Mouse (Mus musculus): ENCODE results near the gene Etv6. TPM values are rescaled to one million over a fixed set of nuclear protein-coding genes. Genes with fewer than 3 reads are reported as not detected.

Etv6 gene
- total and polyA plus RNA-seq, 2 experiments from 2014 or later: 4.0 to 9.1 TPM

DNA sequence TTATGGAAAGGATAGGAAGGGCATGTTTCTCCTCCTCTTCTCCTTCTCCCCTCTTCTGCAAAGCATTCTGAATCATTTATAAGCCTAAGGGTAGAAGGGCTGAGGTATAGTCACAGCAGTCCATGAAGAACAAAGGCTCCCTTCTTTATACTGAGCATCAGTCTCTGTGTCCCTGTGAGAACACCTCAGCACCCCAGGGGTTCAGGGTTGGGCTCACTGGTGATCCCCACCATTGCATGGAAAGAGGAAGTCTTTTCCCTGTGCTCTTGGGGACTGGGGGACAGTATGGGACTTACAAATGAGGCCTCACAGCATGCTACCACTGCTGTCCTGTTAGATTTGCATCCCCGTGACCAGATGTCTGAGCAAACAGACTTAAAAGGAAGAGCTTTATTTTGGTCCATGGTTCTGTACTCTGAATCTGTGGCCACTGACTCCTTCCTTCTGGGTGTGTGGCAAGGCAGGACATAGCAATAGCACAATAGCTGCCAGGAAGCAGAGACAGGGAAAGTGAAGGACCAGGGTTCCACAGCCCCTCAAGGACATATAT lies 106.2 kb downstream of the Etv6 start:
- H3K9ac ChIP-seq (replicated peaks; ENCODE audit: low read length): no peak overlapping the region
- H3K9me3 ChIP-seq (ENCODE audit: low read length): no peaks in the 10 kb centered on the region
- DNase-seq (ENCODE audit: low spot score): no peak
- 80% methylated on average over 1 of the region's 1 CpGs for WGBS
- no peaks in the 10 kb centered on the region for H3K36me3 ChIP-seq (ENCODE audit: insufficient read depth, low read length)
- H3K4me2 ChIP-seq (ENCODE audit: low read depth, low read length): no peak overlapping the region
- H3K4me1 ChIP-seq (ENCODE audit: insufficient read depth, low read length): no peaks in the 10 kb centered on the region; the same call in 1 of the 2 replicates
- no peak for TF ChIP-seq CTCF (IDR thresholded peaks at IDR 0.05; ENCODE audit: low read depth)
- no peak for ATAC-seq
- H3K4me3 ChIP-seq (ENCODE audit: low read length): no peak overlapping the region
- no peak overlapping the region for H3K27ac ChIP-seq
- no peaks in the 10 kb centered on the region for H3K27me3 ChIP-seq (ENCODE audit: insufficient read depth, low read length)

DNA sequence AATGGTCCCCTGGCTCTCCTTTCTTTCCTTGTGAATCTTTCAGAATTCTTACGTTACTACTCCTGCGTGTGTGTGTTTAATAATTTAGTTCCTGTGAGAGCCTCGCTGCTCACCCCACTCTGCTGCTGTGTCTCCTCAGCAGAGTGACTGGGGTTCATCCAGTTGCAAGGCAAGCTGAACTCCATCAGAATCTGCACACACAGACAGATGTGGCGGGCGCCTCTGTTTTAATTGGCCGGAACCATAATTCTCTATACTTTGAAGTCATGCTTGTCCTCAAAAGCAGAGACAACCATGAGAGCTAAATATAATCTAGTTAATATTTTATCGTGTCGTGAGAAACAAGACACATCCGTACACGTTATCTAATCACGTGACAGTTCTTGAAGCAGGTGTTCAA lies 107.2 kb downstream of the Etv6 start:
- H3K9ac ChIP-seq (replicated peaks; ENCODE audit: low read length): no peak overlapping the region
- no peaks in the 10 kb centered on the region for H3K36me3 ChIP-seq (ENCODE audit: insufficient read depth, low read length)
- ATAC-seq: no peak
- no peak overlapping the region for H3K4me2 ChIP-seq (ENCODE audit: low read depth, low read length)
- no peak overlapping the region for H3K27ac ChIP-seq
- no peaks in the 10 kb centered on the region for H3K27me3 ChIP-seq (ENCODE audit: insufficient read depth, low read length)
- no peaks in the 10 kb centered on the region for H3K9me3 ChIP-seq (ENCODE audit: low read length)
- no peak for DNase-seq (ENCODE audit: low spot score)
- TF ChIP-seq CTCF (IDR thresholded peaks at IDR 0.05; ENCODE audit: low read depth): no peak
- H3K4me1 ChIP-seq (ENCODE audit: insufficient read depth, low read length): peaks cover 2% of the 10 kb centered on the region; the same call in 1 of the 2 replicates
- H3K4me3 ChIP-seq (ENCODE audit: low read length): no peak overlapping the region
- 81% methylated on average over 11 of the region's 11 CpGs for WGBS

DNA sequence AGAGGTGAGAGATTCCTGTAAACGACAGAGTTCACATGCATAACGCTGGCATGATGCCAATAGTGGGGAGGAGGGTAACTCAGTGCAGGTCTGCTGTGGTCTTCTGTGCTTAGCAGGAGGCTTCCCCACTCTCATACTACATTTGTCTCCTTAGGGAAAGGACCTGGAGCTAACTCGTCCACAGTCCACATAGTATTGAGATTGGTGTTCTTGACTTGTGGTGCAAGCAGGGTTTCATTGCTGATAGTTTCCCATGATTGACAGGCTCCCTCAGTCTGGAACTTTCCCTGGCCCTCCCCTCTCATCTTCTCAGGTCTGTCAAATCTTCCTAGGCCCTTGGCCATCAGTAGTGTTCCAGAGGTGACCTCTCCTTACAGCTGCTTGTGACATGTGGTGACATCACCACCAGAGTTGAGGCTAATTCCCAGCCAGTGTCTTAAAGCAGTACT lies 108.2 kb downstream of the Etv6 start:
- Histone ChIP-seq H3K9me3 (ENCODE audit: low read length) (no peaks in the 10 kb centered on the region), H3K4me2 (ENCODE audit: low read depth, low read length) (no peak overlapping the region), H3K27ac (no peak overlapping the region; the same call in 1 of the 2 replicates), H3K9ac (replicated peaks; ENCODE audit: low read length) (no peak overlapping the region), H3K4me1 (ENCODE audit: insufficient read depth, low read length) (peaks cover 12% of the 10 kb centered on the region; the same call in 1 of the 2 replicates), H3K4me3 (ENCODE audit: low read length) (no peak overlapping the region), H3K36me3 (ENCODE audit: insufficient read depth, low read length) (no peaks in the 10 kb centered on the region), H3K27me3 (ENCODE audit: insufficient read depth, low read length) (no peaks in the 10 kb centered on the region)
- no peak for TF ChIP-seq CTCF (IDR thresholded peaks at IDR 0.05; ENCODE audit: low read depth)
- no peak for DNase-seq (ENCODE audit: low spot score)
- ATAC-seq: no peak
- 53% methylated on average over 3 of the region's 3 CpGs for WGBS

DNA sequence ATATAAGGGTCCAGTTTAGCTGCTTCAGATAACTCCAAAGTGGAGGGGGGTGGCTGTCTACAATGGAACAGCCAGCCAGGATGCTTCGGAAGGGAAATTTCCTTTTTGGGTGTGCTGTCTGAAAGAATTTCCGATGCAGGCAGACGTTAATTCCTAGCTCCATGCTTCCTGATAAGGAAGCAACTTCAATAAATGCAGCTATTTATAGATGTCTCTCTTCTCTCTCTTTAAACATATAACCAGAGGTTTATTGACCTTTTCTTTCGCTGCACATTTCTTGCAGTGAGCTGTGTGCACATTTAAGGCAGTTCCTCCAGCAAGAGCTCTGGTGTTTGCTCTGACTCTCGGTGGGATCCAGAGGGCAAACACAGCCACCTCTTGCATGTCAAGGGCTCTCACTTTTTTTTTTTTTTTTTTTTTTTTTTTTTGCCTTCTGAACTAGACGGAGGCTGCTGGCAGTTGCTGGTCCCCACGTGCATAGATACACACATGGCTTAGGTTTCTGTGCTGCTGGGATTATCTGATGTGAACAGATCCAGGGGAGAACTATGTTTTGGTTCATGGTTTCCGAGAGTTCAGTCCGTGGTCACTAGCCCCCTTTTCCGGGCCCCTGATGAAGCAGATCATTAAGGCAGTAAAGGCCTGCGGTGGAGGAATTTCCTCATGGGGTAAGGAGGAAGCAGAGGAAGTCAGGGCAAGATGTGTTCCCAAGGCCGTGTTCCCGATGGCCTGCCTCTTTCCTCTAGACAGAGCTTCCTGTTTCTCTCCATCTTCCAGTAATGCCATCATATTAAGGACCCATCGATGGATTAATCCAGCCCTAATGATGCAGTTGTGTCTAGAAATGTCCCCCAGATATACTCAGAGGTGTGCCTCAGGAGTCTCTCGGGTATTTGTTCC lies 109.0 kb downstream of the Etv6 start:
- no peaks in the 10 kb centered on the region for H3K36me3 ChIP-seq (ENCODE audit: insufficient read depth, low read length)
- no peak for ATAC-seq
- no peak overlapping the region for H3K27ac ChIP-seq
- no peak overlapping the region for H3K4me2 ChIP-seq (ENCODE audit: low read depth, low read length)
- H3K9ac ChIP-seq (replicated peaks; ENCODE audit: low read length): no peak overlapping the region
- no peak for TF ChIP-seq CTCF (IDR thresholded peaks at IDR 0.05; ENCODE audit: low read depth)
- no peaks in the 10 kb centered on the region for H3K27me3 ChIP-seq (ENCODE audit: insufficient read depth, low read length)
- DNase-seq (ENCODE audit: low spot score): no peak
- H3K4me3 ChIP-seq (ENCODE audit: low read length): no peak overlapping the region
- no peaks in the 10 kb centered on the region for H3K9me3 ChIP-seq (ENCODE audit: low read length)
- WGBS: 75% methylated on average over 15 of the region's 15 CpGs
- H3K4me1 ChIP-seq (ENCODE audit: insufficient read depth, low read length): peaks cover 14% of the 10 kb centered on the region; the same call in 1 of the 2 replicates

DNA sequence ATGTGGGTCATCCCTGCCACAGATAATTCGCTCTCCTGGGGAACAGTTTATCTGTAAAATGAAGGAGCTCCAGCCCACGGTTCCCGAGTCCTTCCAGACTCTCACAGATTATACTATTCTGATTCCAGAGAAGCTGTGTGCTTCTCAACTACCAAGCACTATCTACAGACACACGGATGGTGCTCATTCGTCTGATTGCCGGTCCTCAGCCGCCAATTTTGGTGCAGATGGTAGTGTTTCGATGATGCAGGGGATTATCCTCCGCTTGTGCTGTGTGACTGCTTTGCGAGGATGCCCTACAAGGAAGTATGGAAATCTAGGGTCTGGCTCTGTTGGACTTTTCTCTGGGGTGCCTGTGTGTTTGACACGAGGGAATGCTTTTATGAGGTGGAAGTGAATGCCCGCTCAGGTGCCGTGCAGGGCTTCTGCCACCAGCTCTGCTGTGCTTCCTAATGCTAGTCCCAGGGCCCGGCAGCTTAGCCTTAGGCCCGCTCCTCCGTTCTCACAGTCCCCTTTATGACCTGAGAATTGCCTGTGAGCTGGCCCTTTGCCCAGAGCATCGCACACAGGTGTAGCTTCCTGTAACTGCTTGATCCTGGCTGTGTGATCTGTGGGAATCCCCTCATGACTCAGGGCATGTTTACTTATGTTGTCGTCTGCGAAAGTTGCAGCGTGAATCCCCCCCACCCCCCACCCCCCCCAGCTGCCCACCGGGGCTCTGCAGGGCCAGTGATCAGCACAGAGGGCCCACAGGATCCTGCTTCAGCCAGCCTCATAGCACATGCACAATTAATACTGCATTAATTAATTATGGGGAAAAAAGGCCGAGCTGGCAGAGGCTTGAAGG lies 112.3 kb downstream of the Etv6 start:
- H3K4me1 ChIP-seq (ENCODE audit: insufficient read depth, low read length): peaks cover 14% of the 10 kb centered on the region; the same call in 1 of the 2 replicates
- H3K4me2 ChIP-seq (ENCODE audit: low read depth, low read length): no peak overlapping the region
- ATAC-seq (peak; percentile 48; the same call in 1 of the 2 replicates), DNase-seq (ENCODE audit: low spot score) (peak; percentile 39)
- H3K9me3 ChIP-seq (ENCODE audit: low read length): no peaks in the 10 kb centered on the region
- no peak overlapping the region for H3K27ac ChIP-seq
- H3K27me3 ChIP-seq (ENCODE audit: insufficient read depth, low read length): no peaks in the 10 kb centered on the region
- TF ChIP-seq CTCF (IDR thresholded peaks at IDR 0.05; ENCODE audit: low read depth): no peak
- H3K4me3 ChIP-seq (ENCODE audit: low read length): no peak overlapping the region
- no peak overlapping the region for H3K9ac ChIP-seq (replicated peaks; ENCODE audit: low read length)
- WGBS: 45% methylated on average over 22 of the region's 22 CpGs
- no peaks in the 10 kb centered on the region for H3K36me3 ChIP-seq (ENCODE audit: insufficient read depth, low read length)

DNA sequence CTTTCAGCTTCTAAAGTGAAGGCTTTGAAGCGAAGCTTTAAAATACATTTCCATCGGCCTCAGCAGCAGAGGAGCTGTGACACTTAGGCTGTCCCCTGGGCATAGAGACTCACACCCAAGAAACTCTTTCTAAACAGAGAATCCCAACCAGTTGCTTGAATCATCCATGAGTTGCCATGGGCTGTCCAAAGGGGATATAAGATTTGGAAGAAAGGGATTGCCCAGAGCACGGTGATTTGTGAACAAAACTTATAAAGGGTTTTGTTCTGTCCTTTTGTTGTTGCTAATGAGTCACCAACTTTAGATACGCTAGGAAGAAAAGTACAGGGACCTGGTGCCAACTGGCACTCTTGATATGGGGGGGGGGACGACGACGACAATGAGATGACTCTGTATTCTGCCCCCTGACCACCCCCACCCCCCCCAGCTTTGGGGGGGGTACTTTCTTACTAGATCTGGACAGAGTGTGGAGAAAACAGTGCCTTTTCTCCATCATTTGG lies 113.0 kb downstream of the Etv6 start:
- Histone ChIP-seq H3K9ac (replicated peaks; ENCODE audit: low read length) (no peak overlapping the region), H3K27ac (no peak overlapping the region), H3K4me2 (ENCODE audit: low read depth, low read length) (no peak overlapping the region), H3K4me1 (ENCODE audit: insufficient read depth, low read length) (peaks cover 14% of the 10 kb centered on the region; the same call in 1 of the 2 replicates), H3K36me3 (ENCODE audit: insufficient read depth, low read length) (no peaks in the 10 kb centered on the region), H3K4me3 (ENCODE audit: low read length) (no peak overlapping the region), H3K27me3 (ENCODE audit: insufficient read depth, low read length) (no peaks in the 10 kb centered on the region), H3K9me3 (ENCODE audit: low read length) (no peaks in the 10 kb centered on the region)
- DNase-seq (ENCODE audit: low spot score): peak; percentile 32
- ATAC-seq: peak; percentile 49; the same call in 1 of the 2 replicates
- 28% methylated on average over 7 of the region's 7 CpGs for WGBS
- TF ChIP-seq CTCF (IDR thresholded peaks at IDR 0.05; ENCODE audit: low read depth): no peak
